9 mouse cellular contexts compared by ENCODE assay signal in the genomic region with DNA sequence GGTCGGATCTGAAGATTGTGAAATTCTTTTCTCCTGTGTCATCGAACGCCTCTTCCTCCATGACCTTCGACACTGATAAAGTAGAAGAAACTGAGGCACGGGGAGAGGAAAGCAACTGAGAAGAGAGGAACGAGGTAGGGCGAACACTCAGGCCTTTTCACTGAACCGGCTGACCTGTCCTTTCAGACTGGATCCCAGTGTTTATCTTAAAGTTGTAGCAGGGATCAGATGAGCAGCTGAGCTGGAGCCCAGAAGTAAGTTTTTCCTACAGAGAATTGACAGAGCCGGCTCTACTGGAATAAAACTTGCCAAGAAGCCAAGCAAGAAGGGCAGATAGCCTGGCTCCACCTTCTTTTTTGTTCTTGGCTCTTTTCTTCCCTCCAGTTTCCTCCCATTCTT. TPM values are rescaled to one million over a fixed set of nuclear protein-coding genes. Genes with fewer than 3 reads are reported as not detected.
DNase-seq lines count a peak whose midpoint lies in the region; ATAC-seq and TF ChIP-seq lines count a peak whose summit lies in the region.
"Had no signal": no experiment of that assay in that cellular context is flagged by ENCODE, and none has a peak within 500 bp of the region (broad histone marks: within the 10 kb centered on the region; RNA-seq: fewer than 3 reads in every experiment).

No protein-coding gene starts in this region.

- DNase-seq in lung, embryonic 14.5 days: peak; percentile 59
- no peak for DNase-seq in lung, adult 2 months
- DNase-seq in fat pad, adult 2 months (ENCODE audit: extremely low read depth, low read depth, low spot score): peak; percentile 42
- no peak for DNase-seq in testis, postnatal 14 days (ENCODE audit: low spot score)
- no peak for DNase-seq in gastrocnemius, postnatal 25 days
- no peak for DNase-seq in cerebellum, postnatal 4 days (ENCODE audit: low spot score in 2 of 2)

- no peak for TF ChIP-seq CTCF in lung, embryonic 14.5 days (IDR thresholded peaks at IDR 0.05; ENCODE audit: low read depth)
- no peak for TF ChIP-seq CTCF in lung, adult 2 months (IDR thresholded peaks at IDR 0.05; ENCODE audit: insufficient read depth, low read length)
- no peak for TF ChIP-seq CTCF in intestine, postnatal 0 days (IDR thresholded peaks at IDR 0.05; ENCODE audit: low read depth)

- no peak for ATAC-seq in lung, embryonic 14.5 days (ENCODE audit: insufficient read depth)
- ATAC-seq in intestine, postnatal 0 days: no peak
- ATAC-seq in neural tube, embryonic 15.5 days (ENCODE audit: low FRiP score): no peak

- 14% methylated on average over 9 of the region's 9 CpGs for WGBS in lung, embryonic 14.5 days
- 29% methylated on average over 9 of the region's 9 CpGs for whole genome bisulfite sequencing in lung, adult 2 months
- WGBS in intestine, postnatal 0 days: 27% methylated on average over 9 of the region's 9 CpGs
- WGBS in neural tube, embryonic 15.5 days: 13% methylated on average over 9 of the region's 9 CpGs

- no peaks in the 10 kb centered on the region for H3K27me3 ChIP-seq in lung, embryonic 14.5 days (ENCODE audit: insufficient read depth, low read length)
- no peaks in the 10 kb centered on the region for H3K27me3 ChIP-seq in intestine, postnatal 0 days (replicated peaks; ENCODE audit: control insufficient read depth, insufficient read depth, low read length)
- no peaks in the 10 kb centered on the region for H3K27me3 ChIP-seq in neural tube, embryonic 15.5 days (replicated peaks)

- H3K4me3 ChIP-seq in lung, embryonic 14.5 days (ENCODE audit: low read depth, low read length): peak overlapping the region; percentile 5; the same call in 1 of the 2 replicates
- H3K4me3 ChIP-seq in lung, adult 2 months (replicated peaks; ENCODE audit: extremely low read depth, low read depth, low read length): no peak overlapping the region
- no peak overlapping the region for H3K4me3 ChIP-seq in intestine, postnatal 0 days (ENCODE audit: low read depth, low read length)
- H3K4me3 ChIP-seq in neural tube, embryonic 15.5 days (replicated peaks): 0 out of 2 replicates have a peak overlapping the region, but pooled peaks have one; percentile 12

- TF ChIP-seq POLR2A in lung, adult 2 months (IDR thresholded peaks at IDR 0.05; ENCODE audit: borderline replicate concordance, extremely low read depth, low read depth, low read length): no peak

- H3K9me3 ChIP-seq in lung, embryonic 14.5 days (ENCODE audit: low read depth, low read length): no peaks in the 10 kb centered on the region
- H3K9me3 ChIP-seq in intestine, postnatal 0 days (ENCODE audit: control insufficient read depth): no peaks in the 10 kb centered on the region
- no peaks in the 10 kb centered on the region for H3K9me3 ChIP-seq in neural tube, embryonic 15.5 days (replicated peaks)

- 0 out of 2 replicates have a peak overlapping the region, but pooled peaks have one; percentile 6 for H3K9ac ChIP-seq in lung, embryonic 14.5 days
- H3K9ac ChIP-seq in intestine, postnatal 0 days (ENCODE audit: low read depth, low read length): no peak overlapping the region
- no peak overlapping the region for H3K9ac ChIP-seq in neural tube, embryonic 15.5 days (replicated peaks)

- peak overlapping the region; percentile 81 for H3K27ac ChIP-seq in lung, embryonic 14.5 days (ENCODE audit: low read depth)
- H3K27ac ChIP-seq in intestine, postnatal 0 days (ENCODE audit: low read depth, low read length): peak overlapping the region; percentile 28; the same call in 1 of the 2 replicates
- H3K27ac ChIP-seq in neural tube, embryonic 15.5 days (replicated peaks): peak overlapping the region; percentile 77
- H3K27ac ChIP-seq: macrophage had no signal

- peaks cover 22% of the 10 kb centered on the region for H3K36me3 ChIP-seq in lung, embryonic 14.5 days (ENCODE audit: insufficient read depth)
- H3K36me3 ChIP-seq in intestine, postnatal 0 days (ENCODE audit: control insufficient read depth, insufficient read depth): peaks cover 8% of the 10 kb centered on the region; the same call in 1 of the 2 replicates
- H3K36me3 ChIP-seq in neural tube, embryonic 15.5 days: peaks cover 5% of the 10 kb centered on the region; the same call in 1 of the 2 replicates

- peak overlapping the region; percentile 51 for H3K4me2 ChIP-seq in lung, embryonic 14.5 days
- peak overlapping the region; percentile 35; the same call in 1 of the 2 replicates for H3K4me2 ChIP-seq in intestine, postnatal 0 days (replicated peaks; ENCODE audit: low read depth)
- H3K4me2 ChIP-seq in neural tube, embryonic 15.5 days: peak overlapping the region; percentile 40

- H3K4me1 ChIP-seq in lung, embryonic 14.5 days (ENCODE audit: insufficient read depth): peaks cover 23% of the 10 kb centered on the region
- H3K4me1 ChIP-seq in lung, adult 2 months (ENCODE audit: control insufficient read depth, insufficient read depth, low read length): peaks cover 7% of the 10 kb centered on the region
- H3K4me1 ChIP-seq in intestine, postnatal 0 days (replicated peaks; ENCODE audit: control insufficient read depth, insufficient read depth, low read length): peaks cover 11% of the 10 kb centered on the region
- H3K4me1 ChIP-seq in neural tube, embryonic 15.5 days: peaks cover 47% of the 10 kb centered on the region

RNA-seq across cellular contexts. Expression of a gene that starts 1.6 kb away (rescaled TPM):
- 57.3 and 59.9 TPM in 2 replicates for polyA plus RNA-seq in lung, embryonic 14.5 days (2014; fragmentation: Nextera tagmentation; extraction: Ambion mirVana)
- polyA plus RNA-seq in lung, adult 2 months (2012; rRNA removed): 120 and 135 TPM in 2 replicates
- 19.4 and 24.8 TPM in 2 replicates for polyA plus RNA-seq in intestine, postnatal 0 days (2015; fragmentation: Nextera tagmentation; extraction: Ambion mirVana)
- 70.6 and 76.1 TPM in 2 replicates for polyA plus RNA-seq in neural tube, embryonic 15.5 days (2015; fragmentation: Nextera tagmentation; extraction: Ambion mirVana)
- total RNA-seq in gastrocnemius, postnatal 25 days (2021): 10 to 100 TPM; 12.0 to 13.9 TPM

RNA-seq across cellular contexts. Expression of a gene that starts 24.5 kb away (rescaled TPM):
- polyA plus RNA-seq in lung, embryonic 14.5 days (2014; fragmentation: Nextera tagmentation; extraction: Ambion mirVana): 169 and 173 TPM in 2 replicates
- 129 and 141 TPM in 2 replicates for polyA plus RNA-seq in lung, adult 2 months (2012; rRNA removed)
- 159 and 164 TPM in 2 replicates for polyA plus RNA-seq in intestine, postnatal 0 days (2015; fragmentation: Nextera tagmentation; extraction: Ambion mirVana)
- polyA plus RNA-seq in neural tube, embryonic 15.5 days (2015; fragmentation: Nextera tagmentation; extraction: Ambion mirVana): 130 and 132 TPM in 2 replicates
- total RNA-seq in gastrocnemius, postnatal 25 days (2021): 10 to 100 TPM; 60.4 to 65.0 TPM

RNA-seq across cellular contexts. Expression of a gene that starts 24.6 kb away (rescaled TPM):
- 26.8 and 27.2 TPM in 2 replicates for polyA plus RNA-seq in lung, embryonic 14.5 days (2014; fragmentation: Nextera tagmentation; extraction: Ambion mirVana)
- polyA plus RNA-seq in lung, adult 2 months (2012; rRNA removed): 21.9 and 24.7 TPM in 2 replicates
- polyA plus RNA-seq in intestine, postnatal 0 days (2015; fragmentation: Nextera tagmentation; extraction: Ambion mirVana): 8.6 and 8.9 TPM in 2 replicates
- 29.7 and 31.5 TPM in 2 replicates for polyA plus RNA-seq in neural tube, embryonic 15.5 days (2015; fragmentation: Nextera tagmentation; extraction: Ambion mirVana)
- 10 to 100 TPM; 26.5 to 26.9 TPM for total RNA-seq in gastrocnemius, postnatal 25 days (2021)

RNA-seq across cellular contexts. Expression of a gene that starts 27.2 kb away (rescaled TPM):
- polyA plus RNA-seq in lung, embryonic 14.5 days (2014; fragmentation: Nextera tagmentation; extraction: Ambion mirVana): 37.5 and 39.1 TPM in 2 replicates
- 37.8 and 63.1 TPM in 2 replicates for polyA plus RNA-seq in lung, adult 2 months (2012; rRNA removed)
- polyA plus RNA-seq in intestine, postnatal 0 days (2015; fragmentation: Nextera tagmentation; extraction: Ambion mirVana): 24.1 and 24.9 TPM in 2 replicates
- 6.2 and 9.1 TPM in 2 replicates for polyA plus RNA-seq in neural tube, embryonic 15.5 days (2015; fragmentation: Nextera tagmentation; extraction: Ambion mirVana)
- 1 to 10 TPM; 6.1 to 7.0 TPM for total RNA-seq in gastrocnemius, postnatal 25 days (2021)

RNA-seq across cellular contexts. Expression of a gene that starts 30.6 kb away (rescaled TPM):
- polyA plus RNA-seq in lung, embryonic 14.5 days (2014; fragmentation: Nextera tagmentation; extraction: Ambion mirVana): 15.2 TPM in 2 replicates
- 1.0 and 4.3 TPM in 2 replicates for polyA plus RNA-seq in lung, adult 2 months (2012; rRNA removed)
- polyA plus RNA-seq in intestine, postnatal 0 days (2015; fragmentation: Nextera tagmentation; extraction: Ambion mirVana): 7.8 and 7.9 TPM in 2 replicates
- 213 and 250 TPM in 2 replicates for polyA plus RNA-seq in neural tube, embryonic 15.5 days (2015; fragmentation: Nextera tagmentation; extraction: Ambion mirVana)
- under 1 TPM in 1 of 2 experiments, not detected in 1; 0.35 TPM for total RNA-seq in gastrocnemius, postnatal 25 days (2021)

Comparison
In these comparisons a context has a peak if more than half of its experiments do, and no peak if none do; other contexts are left out.
1. DNase-seq: peak in lung, embryonic 14.5 days (single experiment) and fat pad, adult 2 months (single experiment); none in lung, adult 2 months (single experiment), testis, postnatal 14 days (single experiment), gastrocnemius, postnatal 25 days (single experiment) and cerebellum, postnatal 4 days (0 of 2).
2. H3K4me3 ChIP-seq: peak in lung, embryonic 14.5 days (single experiment) and neural tube, embryonic 15.5 days (single experiment); none in lung, adult 2 months (single experiment) and intestine, postnatal 0 days (single experiment).
3. H3K27ac ChIP-seq: peak in every context shown above with its lines; median percentile 81 in lung, embryonic 14.5 days; 77 in neural tube, embryonic 15.5 days; 28 in intestine, postnatal 0 days.
4. Peak in every context shown above with its lines, with median percentiles within 50 percentile points of each other: H3K4me2 ChIP-seq.